Mouse (Mus musculus) bone marrow, adult 2 months (tissue): ENCODE data around the gene Phlpp2.

ENCODE experiments used
- CTCF ChIP-seq: fragments of 200-500 bp; IDR thresholded peaks from 2 replicates; pipeline ENCODE4 v1.5.1; 2011; ENCODE audit warnings: low read length, control low read depth; ENCODE audit not compliant: control insufficient read depth, insufficient read depth
- POLR2A ChIP-seq: fragments of 200-500 bp; IDR thresholded peaks from 2 replicates; pipeline ENCODE4 v1.6.1; 2011; ENCODE audit warnings: low read depth, mild to moderate bottlenecking, control low read depth, low read length, borderline replicate concordance; ENCODE audit not compliant: control insufficient read depth

DNA sequence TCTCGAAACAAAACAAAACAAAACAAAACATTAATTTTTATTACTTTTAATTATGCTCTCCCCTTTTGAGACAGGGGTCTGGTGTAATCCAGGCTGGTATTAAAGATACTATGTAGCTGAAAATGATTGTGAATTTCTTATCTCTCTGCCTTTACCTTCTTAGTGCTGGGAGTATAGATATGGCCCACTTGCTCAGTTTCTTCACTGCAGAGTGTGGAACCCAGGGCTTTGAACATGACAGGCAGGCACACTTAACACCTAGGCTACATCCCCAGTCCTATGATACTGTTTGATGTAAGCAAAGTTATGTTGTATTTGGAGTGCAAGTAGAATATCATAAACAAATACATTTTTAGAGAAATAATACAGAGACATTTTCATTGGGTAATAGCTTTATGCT lies 25.9 kb upstream of the Phlpp2 start:
- TF ChIP-seq CTCF (no peak), POLR2A (no peak)
